Mouse (Mus musculus) embryonic fibroblast, embryonic 13.5 days (primary cell): ENCODE data around the gene Dmrtb1. TPM values are rescaled to one million over a fixed set of nuclear protein-coding genes. Genes with fewer than 3 reads are reported as not detected.
A peak's percentile ranks its signal among the peaks of the same experiment; 100 is the strongest.

Experiments used
- H3K27ac ChIP-seq: 2 replicates; pipeline ENCODE4 v1.5.1; 2012; ENCODE audit warnings: low read length, control low read depth, inconsistent platforms; ENCODE audit not compliant: insufficient read depth
- H3K4me1 ChIP-seq: 2 replicates; pipeline ENCODE4 v1.6.1; 2011; ENCODE audit warnings: low read length; ENCODE audit not compliant: control insufficient read depth, insufficient read depth
- H3K4me3 ChIP-seq: 2 replicates; pipeline ENCODE4 v1.5.1; 2011; ENCODE audit warnings: mild to moderate bottlenecking, control low read depth, low read length; ENCODE audit not compliant: insufficient read depth
- CTCF ChIP-seq: IDR thresholded peaks from 2 replicates; pipeline ENCODE4 v1.5.1; 2011; ENCODE audit warnings: mild to moderate bottlenecking, control low read depth, low read length, moderate library complexity, borderline replicate concordance; ENCODE audit not compliant: insufficient read depth
- POLR2A ChIP-seq: IDR thresholded peaks from 2 replicates; pipeline ENCODE4 v1.6.1; 2011; ENCODE audit warnings: low read depth, mild to moderate bottlenecking, control low read depth, low read length, moderate library complexity
- polyA plus RNA-seq: library from polyadenylated mRNA; stranded (reverse); fragments of >200 nt; gene quantifications from 2 replicates; pipeline ENCODE4 v1.2.4, GENCODE M21; 2011; ENCODE audit warnings: low read depth; ENCODE audit not compliant: missing spikeins, insufficient read length

Gene Dmrtb1
- polyA plus RNA-seq, 1 experiment: not detected

DNA sequence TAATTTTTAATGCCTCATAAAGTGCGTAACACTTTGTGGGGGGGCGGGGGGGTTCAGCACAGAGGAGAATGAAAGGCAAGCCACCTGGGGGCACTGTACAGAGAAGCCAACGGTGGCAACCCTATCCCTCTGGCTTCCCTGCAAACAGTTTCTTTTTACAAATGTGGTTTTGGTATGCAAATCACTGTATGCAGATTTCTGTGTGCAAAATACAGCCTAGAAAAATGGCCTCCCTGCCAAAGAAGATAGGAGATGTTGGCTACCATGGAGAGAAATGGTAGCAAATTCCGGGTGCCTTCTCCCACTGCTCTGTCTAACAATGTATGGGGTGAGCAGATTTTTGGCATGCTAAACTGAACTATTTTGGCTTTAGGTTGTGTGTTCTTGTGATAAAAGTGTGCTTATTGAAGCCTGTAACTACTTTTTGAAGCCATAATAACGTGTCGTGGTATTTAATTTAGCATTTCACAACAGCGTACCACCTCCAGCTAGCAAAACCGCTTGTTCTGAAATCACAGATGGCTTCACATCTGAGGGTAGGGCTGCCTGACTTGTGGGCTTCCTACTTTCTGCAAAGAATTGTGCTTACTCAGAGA is 33.8 kb upstream of the Dmrtb1 start:
- TF ChIP-seq CTCF: no peak
- TF ChIP-seq POLR2A: no peak
- Histone ChIP-seq H3K27ac (no peak overlapping the region), H3K4me1 (no peaks in the 10 kb centered on the region), H3K4me3 (no peak overlapping the region)

DNA sequence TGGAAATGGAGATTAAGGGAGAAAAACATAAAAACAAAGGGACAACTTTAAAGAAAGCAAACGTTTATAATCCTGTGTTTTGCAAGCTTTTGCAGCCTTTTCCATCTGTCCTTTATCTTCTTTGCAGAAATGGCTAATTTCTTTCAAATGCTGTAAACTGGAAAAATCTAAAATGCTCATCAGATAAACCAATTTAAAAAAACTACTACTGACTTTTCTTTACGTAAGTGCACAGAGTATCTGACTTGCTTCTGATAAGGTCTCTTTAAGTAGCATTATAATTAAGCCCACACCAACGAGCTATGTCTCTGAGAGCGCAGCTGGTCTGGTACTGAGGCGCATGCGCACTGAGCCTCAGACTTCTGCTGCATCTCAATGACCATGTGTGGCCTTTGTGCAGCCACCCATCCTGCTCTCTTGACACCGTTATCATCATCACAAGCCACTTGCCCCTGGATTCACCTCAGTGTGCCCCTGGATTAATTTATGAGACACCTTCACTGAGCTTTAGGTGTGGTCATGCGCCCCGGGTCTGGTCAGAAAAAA is 32.8 kb upstream of the Dmrtb1 start:
- Histone ChIP-seq H3K4me3 (no peak overlapping the region), H3K4me1 (no peaks in the 10 kb centered on the region), H3K27ac (no peak overlapping the region)
- no peak for TF ChIP-seq POLR2A
- no peak for TF ChIP-seq CTCF

DNA sequence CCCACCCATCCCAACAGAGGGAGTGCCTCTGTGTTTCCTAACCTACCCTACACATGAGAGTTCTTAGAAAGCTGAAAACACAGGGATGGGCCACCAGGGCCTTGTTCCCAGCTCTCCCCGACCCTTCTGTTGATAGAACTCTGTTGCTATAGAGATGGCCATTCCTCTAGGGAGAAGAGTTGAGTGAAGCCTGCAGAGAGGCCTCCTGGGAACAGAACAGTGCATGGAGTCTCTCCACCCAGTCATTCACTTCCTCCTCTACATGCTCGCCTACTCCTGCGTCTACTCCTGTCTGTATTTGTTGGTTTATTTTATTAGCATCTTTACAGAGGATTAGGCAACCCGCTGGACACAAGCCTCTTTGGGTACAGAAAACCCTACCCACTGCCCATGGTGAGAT is 22.9 kb upstream of the Dmrtb1 start:
- H3K4me1 ChIP-seq: no peaks in the 10 kb centered on the region
- TF ChIP-seq CTCF (no peak), POLR2A (no peak)
- no peak overlapping the region for H3K4me3 ChIP-seq
- no peak overlapping the region for H3K27ac ChIP-seq

DNA sequence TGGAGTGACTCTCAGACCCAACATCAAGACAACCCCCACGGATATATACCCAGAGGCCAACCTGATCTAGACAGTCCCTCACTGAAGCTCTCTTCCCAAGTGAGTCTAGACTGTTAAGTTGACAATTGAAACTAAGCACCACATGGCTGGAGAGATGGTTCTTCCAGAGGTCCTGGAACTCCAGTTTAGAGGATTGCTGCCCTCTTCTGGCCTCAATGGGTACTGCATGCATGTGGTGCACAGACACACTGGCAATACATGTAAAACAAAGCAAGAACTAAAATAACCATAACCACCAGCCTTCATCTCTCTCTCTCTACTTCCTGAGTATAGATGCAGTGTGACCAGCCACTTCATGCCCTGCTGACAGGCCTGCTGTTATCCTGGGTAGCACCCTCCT is 20.2 kb upstream of the Dmrtb1 start:
- no peak for TF ChIP-seq POLR2A
- TF ChIP-seq CTCF: no peak; the same call in 1 of the 2 replicates
- Histone ChIP-seq H3K4me3 (no peak overlapping the region), H3K27ac (no peak overlapping the region), H3K4me1 (no peaks in the 10 kb centered on the region)

DNA sequence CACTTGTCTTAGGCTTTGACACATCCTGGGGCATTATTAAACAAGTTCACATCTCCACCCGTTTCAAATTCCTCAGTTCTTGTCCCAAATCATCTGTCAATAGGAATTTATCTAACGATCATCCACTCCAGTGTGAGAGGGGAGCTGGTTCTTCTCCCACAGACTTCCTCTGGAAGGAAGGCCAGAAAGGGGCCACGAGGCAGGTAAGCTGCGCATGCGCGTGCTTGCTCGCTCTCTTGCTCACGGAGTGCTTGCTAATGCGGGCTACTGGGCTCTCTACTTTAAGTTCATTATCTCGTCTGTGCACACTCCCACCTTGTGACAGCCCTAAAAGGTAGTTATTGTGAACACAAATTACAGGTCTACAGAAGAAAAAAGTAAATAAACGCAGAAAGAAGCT is 17.6 kb upstream of the Dmrtb1 start:
- no peak overlapping the region for H3K4me3 ChIP-seq
- H3K27ac ChIP-seq: no peak overlapping the region
- no peaks in the 10 kb centered on the region for H3K4me1 ChIP-seq
- TF ChIP-seq POLR2A: no peak
- TF ChIP-seq CTCF: no peak

DNA sequence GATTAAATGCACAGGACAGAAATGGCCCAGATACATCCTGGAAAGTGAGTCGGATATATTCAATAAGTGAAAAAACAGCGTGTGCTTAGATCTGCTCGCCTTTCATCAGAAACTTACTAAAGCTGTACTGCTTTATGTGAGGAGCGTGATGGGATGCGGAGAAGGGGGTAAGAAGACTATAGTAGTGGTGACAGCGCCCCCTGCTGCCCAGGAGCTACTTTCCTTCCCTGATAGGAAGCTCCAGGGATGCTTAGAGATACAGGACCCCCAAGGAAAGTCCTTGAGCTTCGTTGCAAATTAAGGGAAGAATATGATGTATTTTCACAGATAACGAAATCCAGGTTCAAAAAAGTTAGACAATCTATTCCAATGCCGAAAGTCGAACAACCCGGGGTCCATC is 17.1 kb upstream of the Dmrtb1 start:
- Histone ChIP-seq H3K4me1 (no peaks in the 10 kb centered on the region), H3K27ac (no peak overlapping the region), H3K4me3 (no peak overlapping the region)
- TF ChIP-seq POLR2A (no peak), CTCF (peak; percentile 33; the same call in 1 of the 2 replicates)

DNA sequence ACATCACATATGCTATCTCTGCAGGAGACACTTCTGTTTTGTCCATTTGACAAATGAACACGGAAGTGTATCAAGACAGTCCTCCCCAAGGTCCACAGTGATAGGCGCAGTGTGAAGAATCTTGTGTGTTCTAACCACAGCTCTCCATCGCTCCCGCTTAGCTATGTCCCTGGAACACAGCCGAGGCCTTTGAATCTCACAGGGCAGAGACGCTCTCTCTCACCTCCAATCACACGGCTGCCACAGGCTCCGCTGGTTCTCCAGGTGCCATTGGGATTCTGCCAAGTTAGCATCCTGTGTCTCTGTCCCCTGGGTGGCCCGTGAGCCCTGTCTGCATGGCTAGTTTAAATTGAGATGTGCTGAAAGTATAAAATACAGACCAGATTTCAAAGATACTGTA is 15.2 kb upstream of the Dmrtb1 start:
- Histone ChIP-seq H3K27ac (no peak overlapping the region), H3K4me3 (no peak overlapping the region), H3K4me1 (no peaks in the 10 kb centered on the region)
- TF ChIP-seq POLR2A (no peak), CTCF (no peak)

DNA sequence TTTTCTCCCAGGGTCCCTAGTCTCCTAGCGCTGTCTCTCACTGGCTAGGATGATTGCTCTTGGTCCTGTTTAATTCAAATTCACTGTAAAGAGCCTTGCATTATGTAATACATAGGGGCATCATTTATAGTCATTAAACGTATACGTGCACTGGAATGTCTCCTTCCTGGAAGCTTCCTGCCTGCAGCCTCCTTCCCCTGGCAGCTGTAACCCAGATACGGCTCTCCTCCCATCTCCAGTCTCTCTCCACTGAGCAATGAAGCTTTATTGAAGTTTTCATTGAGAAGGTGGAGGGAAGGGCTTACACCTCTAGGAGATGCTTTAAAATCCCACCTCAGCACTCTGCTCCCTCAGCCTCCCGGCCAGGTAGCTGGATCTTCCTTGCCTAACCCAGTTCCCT is 9.8 kb upstream of the Dmrtb1 start:
- H3K4me3 ChIP-seq: no peak overlapping the region
- no peak overlapping the region for H3K27ac ChIP-seq
- no peak for TF ChIP-seq POLR2A
- no peak for TF ChIP-seq CTCF
- no peaks in the 10 kb centered on the region for H3K4me1 ChIP-seq

DNA sequence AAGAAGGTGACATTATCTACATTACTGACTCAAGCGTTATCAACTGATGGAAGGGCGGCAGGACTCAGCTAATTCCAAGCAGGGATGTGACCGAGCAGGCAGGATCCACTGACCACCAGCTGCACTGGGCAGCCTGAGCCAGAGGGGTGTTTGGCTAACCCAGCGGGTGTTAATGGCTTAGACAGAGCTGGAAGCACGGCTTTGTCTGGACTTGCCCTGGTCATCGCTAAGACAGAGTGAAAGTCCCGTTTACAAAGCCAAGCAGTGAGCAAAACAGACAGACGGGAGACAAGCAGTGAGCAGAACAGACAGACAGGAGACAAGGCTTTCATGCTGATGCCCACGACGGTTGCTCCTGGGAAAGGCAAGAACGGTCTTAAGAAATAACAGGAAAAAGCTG is 4.2 kb upstream of the Dmrtb1 start:
- Histone ChIP-seq H3K27ac (no peak overlapping the region), H3K4me3 (no peak overlapping the region), H3K4me1 (no peaks in the 10 kb centered on the region)
- no peak for TF ChIP-seq CTCF
- TF ChIP-seq POLR2A: no peak

DNA sequence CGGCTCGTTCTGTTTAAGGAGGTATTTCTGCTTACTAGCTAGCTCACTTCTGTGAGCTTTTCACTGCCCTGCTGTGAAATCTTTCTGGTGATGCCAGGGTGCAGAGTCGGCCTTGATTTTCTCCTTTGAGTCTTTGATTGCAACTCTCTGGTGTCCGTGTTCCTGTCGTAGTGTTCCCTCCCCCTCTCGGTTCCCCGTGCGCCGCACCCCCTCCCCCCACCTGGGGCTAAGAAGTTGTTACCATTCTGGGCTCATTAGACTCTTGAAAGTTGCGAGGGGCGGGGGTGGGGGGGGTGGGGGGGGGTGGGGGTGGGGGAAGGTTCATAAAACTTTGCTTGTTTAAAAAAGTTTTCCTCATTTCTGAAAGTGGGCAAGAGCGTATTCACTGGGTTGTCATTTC is 3.1 kb upstream of the Dmrtb1 start:
- no peak overlapping the region for H3K27ac ChIP-seq
- TF ChIP-seq POLR2A (no peak), CTCF (no peak)
- no peak overlapping the region for H3K4me3 ChIP-seq

More for the DNA sequence above, 3.1 kb upstream of the Dmrtb1 start:
- no peaks in the 10 kb centered on the region for H3K4me1 ChIP-seq
